Mouse (Mus musculus) embryonic facial prominence, embryonic 13.5 days (tissue): ENCODE measurements around the gene Fbxl5. TPM values are rescaled to one million over a fixed set of nuclear protein-coding genes. Genes with fewer than 3 reads are reported as not detected.

Experiments
- ATAC-seq: fragments of 200-750 bp; cut with Nextera tagmentation; 2 replicates; pipeline ENCODE4 v1.8.0; 2017; ENCODE audit warnings: low read depth; ENCODE audit not compliant: insufficient number of reproducible peaks, insufficient read depth, low FRiP score, low TSS enrichment
- H3K27ac ChIP-seq: fragments of 300-500 bp; sonication (generic); 2 replicates; pipeline ENCODE4 v1.5.1; 2015; ENCODE audit warnings: moderate library complexity, mild to moderate bottlenecking, inconsistent platforms
- H3K27me3 ChIP-seq: fragments of 300-500 bp; sonication (generic); 2 replicates; pipeline ENCODE4 v1.6.1; 2015; ENCODE audit warnings: mild to moderate bottlenecking, inconsistent platforms
- H3K36me3 ChIP-seq: fragments of 300-500 bp; sonication (generic); 2 replicates; pipeline ENCODE4 v1.6.1; 2015; ENCODE audit warnings: mild to moderate bottlenecking, inconsistent platforms
- H3K4me1 ChIP-seq: fragments of 300-500 bp; sonication (generic); 2 replicates; pipeline ENCODE4 v1.6.1; 2015; ENCODE audit warnings: inconsistent platforms
- H3K4me2 ChIP-seq: fragments of 300-500 bp; sonication (generic); 2 replicates; pipeline ENCODE4 v1.6.1; 2015; ENCODE audit warnings: moderate library complexity, mild to moderate bottlenecking, inconsistent platforms
- H3K4me3 ChIP-seq: fragments of 300-500 bp; sonication (generic); 2 replicates; pipeline ENCODE4 v1.5.1; 2015; ENCODE audit warnings: mild to moderate bottlenecking, inconsistent platforms
- H3K9ac ChIP-seq: fragments of 300-500 bp; sonication (generic); 2 replicates; pipeline ENCODE4 v1.6.1; 2015; ENCODE audit warnings: mild to moderate bottlenecking, inconsistent platforms
- H3K9me3 ChIP-seq: fragments of 300-500 bp; sonication (generic); 2 replicates; pipeline ENCODE4 v1.6.1; 2016; ENCODE audit warnings: inconsistent platforms
- WGBS: fragments of 180-500 bp; shearing (Covaris S2); methylation state at CpG from one replicate; pipeline ENCODE4 v1.1.7; 2015; ENCODE audit warnings: mixed read lengths; 5-methylcytosine and 5-hydroxymethylcytosine counted together
- polyA plus RNA-seq: library from polyadenylated mRNA; unstranded; fragments of >200 nt; fragmentation: Nextera tagmentation; extraction: Ambion mirVana; gene quantifications from 2 replicates; pipeline ENCODE4 v1.2.1, GENCODE M21; 2015

Fbxl5 gene
- polyA plus RNA-seq, 1 experiment from 2014 or later = 57.2 TPM

GRCm38 (mm10) chr5:43721538-43722451 is 99.6 kb downstream of the Fbxl5 start:
- Histone ChIP-seq H3K36me3 (peaks cover 72% of the 10 kb centered on the region), H3K9ac (no peak overlapping the region), H3K9me3 (no peaks in the 10 kb centered on the region), H3K4me1 (no peaks in the 10 kb centered on the region), H3K4me3 (no peak overlapping the region), H3K4me2 (no peak overlapping the region), H3K27me3 (no peaks in the 10 kb centered on the region), H3K27ac (peak overlapping the region; percentile 36; the same call in 1 of the 2 replicates)
- no peak for ATAC-seq
- WGBS = 52% methylated on average over 5 of the region's 5 CpGs

DNA sequence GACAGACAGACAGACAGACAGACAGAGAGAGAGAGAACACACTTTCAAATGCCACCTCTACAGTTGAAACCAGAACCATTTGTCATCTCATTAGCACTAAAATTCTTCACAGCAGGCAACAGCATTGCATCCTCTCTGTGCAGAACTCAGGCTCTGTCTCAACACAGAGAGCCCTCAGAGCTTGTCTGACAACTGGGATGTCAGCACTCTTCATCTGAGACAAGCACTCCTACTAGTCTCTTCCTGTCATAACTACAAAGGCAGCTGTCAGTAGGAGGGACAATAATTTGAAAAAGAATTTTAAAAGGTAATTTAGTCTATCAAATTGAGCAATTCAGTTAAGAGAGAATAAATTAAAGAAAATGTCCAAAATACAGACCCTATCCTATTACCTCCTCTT is 122.2 kb downstream of the Fbxl5 start:
- H3K27me3 ChIP-seq = no peaks in the 10 kb centered on the region
- H3K4me1 ChIP-seq = no peaks in the 10 kb centered on the region
- no peaks in the 10 kb centered on the region for H3K9me3 ChIP-seq
- no peak overlapping the region for H3K9ac ChIP-seq
- H3K36me3 ChIP-seq = peaks cover 81% of the 10 kb centered on the region
- H3K27ac ChIP-seq = no peak overlapping the region
- H3K4me3 ChIP-seq = no peak overlapping the region
- ATAC-seq = no peak
- no peak overlapping the region for H3K4me2 ChIP-seq

DNA sequence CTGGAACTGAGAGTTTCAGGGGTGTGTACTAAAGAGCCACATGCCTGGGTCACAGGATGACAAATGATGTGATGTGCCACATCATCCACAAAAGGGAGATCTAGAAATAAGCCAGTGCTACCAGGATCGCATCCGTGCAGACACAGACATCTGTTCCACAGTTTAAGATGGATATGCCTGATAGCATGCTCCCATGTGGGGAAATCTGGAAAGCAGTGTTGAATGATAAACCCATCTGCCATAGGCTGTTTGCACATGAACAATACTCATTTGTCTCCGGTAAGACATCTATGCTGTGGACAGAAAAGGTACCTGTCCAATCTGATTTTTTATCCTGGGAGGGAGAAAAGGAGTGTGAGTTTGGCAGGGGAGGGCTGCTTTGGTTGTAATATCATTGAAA is 124.3 kb downstream of the Fbxl5 start:
- H3K27me3 ChIP-seq = no peaks in the 10 kb centered on the region
- 84% methylated on average over 3 of the region's 3 CpGs for WGBS
- no peak for ATAC-seq

More for the DNA sequence above, 124.3 kb downstream of the Fbxl5 start:
- Histone ChIP-seq H3K9me3 (no peaks in the 10 kb centered on the region), H3K4me1 (no peaks in the 10 kb centered on the region), H3K4me3 (no peak overlapping the region), H3K9ac (no peak overlapping the region), H3K36me3 (peaks cover 72% of the 10 kb centered on the region), H3K4me2 (no peak overlapping the region), H3K27ac (no peak overlapping the region)

Other genes with a start within 250 kb of the Fbxl5 start
- gene Cc2d2a, start 159.3 kb downstream of the Fbxl5 start, polyA plus RNA-seq = 13.7 and 15.1 TPM in 2 replicates
- gene Bst1, start 2.8 kb downstream of the Fbxl5 start, polyA plus RNA-seq = 0.12 TPM in 1 of 2 replicates, not detected in the other
- gene Cd38, start 46.9 kb upstream of the Fbxl5 start, polyA plus RNA-seq = 5.2 and 7.2 TPM in 2 replicates
- gene Gm7879, start 91.5 kb upstream of the Fbxl5 start, polyA plus RNA-seq = not detected in 2 replicates
- 13.5 and 14.0 TPM in 2 replicates for gene Fgfbp1, start 160.1 kb upstream of the Fbxl5 start, polyA plus RNA-seq